Mouse (Mus musculus) natural killer cell, adult 2 months (primary cell): ENCODE data around the gene Odam.

Source experiments
- DNase-seq, 2 experiments: peaks; one replicate each; pipeline ENCODE4 v3.0.0; 2022; ENCODE audit warnings: low spot score in 2 of 2

Gene Odam

GRCm38 (mm10) chr5:87884729-87885128 is at the start of gene Odam:
Gene Odam (plus strand): TSS chr5:87885029.
- no peak for DNase-seq

GRCm38 (mm10) chr5:87855136-87855716 is 29.6 kb upstream of the Odam start:
- DNase-seq: no peak

DNA sequence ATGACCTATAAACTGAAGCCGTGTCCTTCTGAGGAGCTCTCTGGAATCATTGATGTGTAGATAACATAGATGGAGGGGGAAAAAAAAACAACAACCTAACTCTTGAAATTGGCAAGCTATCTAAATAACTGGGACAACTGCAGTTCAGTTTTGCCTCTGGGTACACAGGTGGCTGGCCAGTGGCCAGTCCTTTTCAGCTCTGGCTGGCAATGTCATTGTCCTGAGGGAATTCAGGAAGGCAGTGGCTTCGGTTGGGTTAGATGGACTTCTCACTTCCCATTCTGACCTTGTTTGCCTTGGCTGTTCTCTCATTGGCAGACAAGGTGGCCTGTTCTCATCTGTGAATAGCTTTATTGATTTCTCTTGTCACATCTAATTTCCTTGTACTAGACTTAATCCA is 14.7 kb upstream of the Odam start:
- no peak for DNase-seq

GRCm38 (mm10) chr5:87871423-87871822 is 13.4 kb upstream of the Odam start:
- DNase-seq: no peak

GRCm38 (mm10) chr5:87925372-87925771 is 40.5 kb downstream of the Odam start, which contains the start of gene Csn3:
Gene Csn3 (plus strand): TSS chr5:87925579.
- DNase-seq: no peak

DNA sequence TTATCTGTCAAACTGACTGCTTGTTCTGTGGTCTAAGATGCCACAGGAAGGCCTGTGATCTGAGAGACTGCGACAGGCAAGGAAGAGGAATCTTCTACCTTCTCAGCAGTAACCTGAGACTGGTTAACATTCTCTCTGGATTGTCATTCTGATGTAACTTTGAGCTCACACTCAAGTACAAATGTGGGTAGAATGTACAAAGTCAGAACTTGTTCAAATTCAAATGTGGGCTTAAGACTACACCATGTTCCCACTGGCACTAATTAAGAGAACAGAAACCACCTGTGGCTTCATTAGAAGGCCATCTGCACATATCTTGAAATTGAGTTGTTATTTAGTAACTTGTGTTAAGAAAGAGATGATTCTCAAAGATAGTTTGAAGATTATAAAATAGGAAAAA is 46.8 kb downstream of the Odam start:
- DNase-seq: no peak

- no peak for DNase-seq
These were observed 55.9 kb downstream of the Odam start for GRCm38 (mm10) chr5:87940752-87941151.

DNA sequence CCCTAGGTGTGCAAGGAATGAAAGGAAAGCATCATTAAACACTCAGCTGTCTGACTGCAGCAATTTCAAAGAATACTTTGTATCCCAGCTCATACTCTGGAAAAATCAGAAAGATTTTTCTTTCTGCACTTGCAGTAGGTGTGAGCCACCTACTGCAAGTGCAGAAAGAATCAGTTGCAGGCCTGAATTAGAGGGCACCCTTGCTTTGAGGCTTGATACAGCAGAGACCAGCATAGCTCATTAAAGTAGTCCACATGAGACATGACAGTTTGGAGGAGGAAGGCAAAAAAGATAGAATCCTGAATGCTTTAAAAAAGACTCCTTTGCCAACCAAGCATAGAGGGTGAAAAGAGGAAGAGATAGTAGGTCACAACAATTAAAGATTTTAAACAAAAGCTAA is 57.7 kb downstream of the Odam start:
- no peak for DNase-seq
